Mouse (Mus musculus) CH12.LX (cell line): ENCODE results near the gene Ppp1r7.

Experiments used
- POLR2AphosphoS2 ChIP-seq: IDR thresholded peaks from 2 replicates; pipeline ENCODE4 v1.6.1; 2011; ENCODE audit warnings: low read depth, low read length, improper control_type of control experiment
- ZNF384 ChIP-seq: IDR thresholded peaks from 2 replicates; pipeline ENCODE4 v1.6.1; 2012; ENCODE audit warnings: low read depth, low read length, improper control_type of control experiment, inconsistent platforms

- no peak for TF ChIP-seq ZNF384
- no peak for TF ChIP-seq POLR2AphosphoS2
Observed at GRCm38 (mm10) chr1:93299791-93300190, 42.9 kb upstream of the Ppp1r7 start.
